Mouse (Mus musculus) thymus, postnatal 4 days (tissue): ENCODE data around the gene Mettl21e.
"Not testable (repeated sequence)": the region's sequence is repeated elsewhere in the genome, so short reads cannot be mapped to it uniquely, and the experiment has no call there.

ENCODE experiments used
- DNase-seq: peaks from one replicate; pipeline ENCODE4 v3.0.0; 2021

Gene Mettl21e

DNA sequence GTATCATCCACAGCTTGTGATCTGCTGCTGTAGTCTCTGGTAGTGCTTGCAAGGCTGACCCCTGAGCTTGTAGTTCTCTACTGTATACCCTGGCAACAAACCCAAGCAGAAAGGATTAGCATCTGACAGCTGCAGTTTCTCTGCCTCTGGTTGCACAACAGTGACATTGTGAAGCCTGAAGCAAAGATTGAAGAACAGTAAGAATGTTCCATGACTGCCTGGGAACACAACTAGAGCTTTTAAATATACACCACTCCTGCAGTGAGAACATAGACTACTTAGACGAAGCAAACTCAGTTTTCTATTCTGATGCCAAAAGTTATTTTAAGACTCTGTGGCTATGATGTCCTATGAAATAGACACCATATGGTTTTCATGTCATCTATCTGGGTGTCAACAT lies at the start of gene Mettl21e:
TSS of gene Mettl21e (minus strand) at position 86 of the 400 bp plus-strand sequence.
- no peak for DNase-seq

DNA sequence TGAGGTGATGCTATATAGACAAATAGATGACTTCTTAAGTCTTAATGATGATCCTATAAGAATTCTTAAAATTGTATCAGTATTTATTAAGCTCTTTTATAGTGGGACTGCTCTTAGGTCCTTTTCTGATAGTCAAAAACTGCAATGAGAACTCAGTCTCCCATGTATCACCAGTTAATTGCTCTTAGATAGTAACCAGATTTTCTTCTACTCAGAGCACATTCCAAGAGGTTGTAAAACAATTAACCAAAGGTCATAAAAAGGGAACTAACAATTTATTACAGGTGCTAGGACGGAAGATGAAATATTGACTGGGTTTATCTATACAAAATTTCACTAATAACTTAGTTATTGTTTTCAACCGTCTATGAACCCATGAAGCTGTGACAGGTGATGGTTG lies 21.7 kb upstream of the Mettl21e start:
- not testable (repeated sequence) for DNase-seq

- no peak for DNase-seq
These were observed 21.2 kb upstream of the Mettl21e start for GRCm38 (mm10) chr1:44239969-44240368.

- no peak for DNase-seq
These were observed 18.5 kb upstream of the Mettl21e start for GRCm38 (mm10) chr1:44237305-44237704.

DNA sequence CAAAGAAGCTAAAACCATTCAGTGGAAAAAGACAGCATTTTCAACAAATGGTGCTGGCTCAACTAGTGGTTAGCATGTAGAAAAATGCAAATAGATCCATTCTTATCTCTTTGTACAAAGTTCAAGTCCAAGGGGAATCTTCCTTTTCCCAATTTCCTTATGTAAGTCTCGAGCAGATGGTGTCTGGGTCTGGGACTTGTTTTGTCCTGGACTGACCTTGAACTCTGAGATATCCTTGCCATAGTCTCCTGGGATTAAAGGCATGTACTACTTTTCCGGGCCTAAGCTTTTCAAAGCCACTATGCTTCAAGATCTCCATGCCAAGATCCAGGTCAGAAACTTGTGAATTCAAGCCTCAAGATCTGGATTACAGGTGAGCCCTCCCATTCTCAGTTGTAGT lies 16.6 kb upstream of the Mettl21e start:
- no peak for DNase-seq

DNA sequence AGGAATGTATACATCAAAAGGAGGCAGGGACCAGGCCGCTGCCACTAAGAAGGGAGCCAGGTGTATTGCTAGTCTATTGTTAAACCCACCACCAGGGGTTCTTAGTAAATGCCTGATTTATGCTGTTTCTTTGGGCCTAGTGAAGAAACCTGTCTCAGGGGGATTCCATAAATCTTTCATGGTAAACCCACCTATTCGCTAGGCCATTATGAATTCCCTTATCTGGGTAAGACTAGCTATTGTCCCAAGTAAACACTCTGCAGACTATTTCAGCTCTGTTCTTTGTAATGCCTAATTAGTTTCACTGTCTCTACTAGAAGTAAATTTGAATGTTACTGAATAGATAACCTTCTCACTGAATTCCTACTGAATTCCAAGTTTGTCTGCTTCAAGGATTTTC lies 15.8 kb upstream of the Mettl21e start:
- DNase-seq = not testable (repeated sequence)

GRCm38 (mm10) chr1:44229044-44229443 lies 10.3 kb upstream of the Mettl21e start:
- DNase-seq = no peak

DNA sequence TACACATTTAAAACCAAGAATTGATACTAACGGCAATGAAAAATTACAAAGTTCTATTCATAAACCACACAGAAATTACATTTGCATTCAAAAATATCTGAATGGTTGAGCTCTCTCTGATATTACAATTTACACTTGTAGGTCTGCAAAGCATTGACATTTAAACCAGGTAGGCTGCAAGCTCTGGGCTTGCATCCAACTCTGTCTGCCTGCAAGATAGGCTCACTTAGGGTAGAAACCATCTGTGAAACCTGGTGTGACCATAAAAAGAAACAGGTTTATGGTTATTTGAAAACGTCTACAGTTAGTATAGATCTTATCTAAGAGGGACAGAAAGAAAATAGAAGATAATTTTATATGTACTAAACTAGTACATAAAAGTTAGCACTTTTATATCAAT lies 1.6 kb downstream of the Mettl21e start:
- no peak for DNase-seq

DNA sequence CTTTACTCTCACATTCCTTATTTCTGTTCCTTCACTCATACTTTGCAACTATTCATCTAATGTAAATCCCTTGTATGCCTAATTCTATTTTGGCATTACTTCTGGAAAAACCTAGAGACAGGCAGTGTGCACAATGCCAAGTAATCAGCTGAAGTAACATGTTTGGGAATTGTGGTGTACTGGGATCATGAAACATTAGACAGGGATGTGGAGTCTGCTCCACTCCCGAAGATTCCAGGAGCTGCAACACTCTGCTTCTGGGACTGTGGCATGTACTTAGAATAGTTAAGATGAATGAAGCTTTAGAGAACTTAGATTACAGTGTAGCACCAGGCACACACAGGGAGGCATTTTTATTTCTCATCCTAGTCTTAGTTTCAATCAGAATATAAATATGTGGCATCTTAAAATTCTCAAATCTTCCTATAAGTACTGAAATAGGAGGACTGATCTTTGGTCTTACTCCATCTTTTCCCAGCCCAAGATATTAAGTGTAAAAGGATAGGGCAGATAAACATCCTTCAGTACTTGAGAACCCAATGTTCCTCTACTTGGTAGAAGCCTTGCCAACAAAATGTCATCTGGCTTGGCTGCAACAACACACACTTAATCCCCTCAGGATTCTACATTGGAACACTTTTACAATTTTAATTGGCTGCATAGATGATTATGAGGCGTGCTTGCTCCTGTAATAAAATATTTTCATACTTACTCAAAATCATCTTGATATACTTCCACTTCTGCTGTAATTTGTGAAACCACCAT lies 2.2 kb downstream of the Mettl21e start:
- no peak for DNase-seq

GRCm38 (mm10) chr1:44214443-44214842 lies 4.3 kb downstream of the Mettl21e start:
- no peak for DNase-seq

DNA sequence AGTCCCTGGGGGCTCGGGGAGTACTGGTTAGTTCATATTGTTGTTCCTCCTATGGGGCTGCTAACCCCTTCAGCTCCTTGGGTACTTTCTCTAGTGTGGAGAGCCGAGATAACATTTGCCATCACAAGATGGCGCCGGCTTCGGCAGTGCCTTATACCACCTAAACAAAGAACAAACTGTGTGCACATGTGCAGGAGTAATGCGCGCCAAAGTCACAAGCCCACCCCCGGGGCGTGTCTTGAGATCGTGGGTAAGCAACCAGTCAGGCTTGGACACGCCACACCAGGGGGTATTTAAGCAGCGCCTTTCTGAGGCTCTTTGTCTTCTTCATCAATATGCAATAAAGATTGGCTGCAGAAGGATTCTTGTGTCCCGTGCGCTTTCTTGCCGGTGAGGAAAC lies 15.9 kb downstream of the Mettl21e start:
- DNase-seq = no peak

- no peak for DNase-seq
These were observed 20.2 kb downstream of the Mettl21e start for GRCm38 (mm10) chr1:44198273-44199171.

- no peak for DNase-seq
These were observed 32.4 kb downstream of the Mettl21e start for GRCm38 (mm10) chr1:44186396-44186795.

DNA sequence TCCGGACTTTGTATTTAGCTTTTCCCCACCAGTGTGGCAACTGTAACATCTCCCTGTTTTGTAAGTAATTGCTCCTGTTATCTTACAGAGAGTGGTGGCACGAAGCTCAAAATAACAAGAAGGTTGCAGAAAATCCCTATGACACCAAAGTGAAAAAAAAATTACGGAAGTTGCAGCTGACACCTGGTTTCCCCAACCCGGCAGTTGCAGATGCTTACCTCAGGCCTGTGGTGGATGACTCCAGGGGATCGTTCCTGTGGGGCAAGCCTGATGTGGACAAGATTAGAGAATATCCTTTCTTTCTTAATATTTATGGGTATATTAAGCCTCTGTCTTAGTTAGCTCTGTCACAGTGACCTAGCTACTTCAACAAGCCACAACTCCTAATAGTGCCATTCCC lies 40.7 kb downstream of the Mettl21e start:
- DNase-seq = no peak

DNA sequence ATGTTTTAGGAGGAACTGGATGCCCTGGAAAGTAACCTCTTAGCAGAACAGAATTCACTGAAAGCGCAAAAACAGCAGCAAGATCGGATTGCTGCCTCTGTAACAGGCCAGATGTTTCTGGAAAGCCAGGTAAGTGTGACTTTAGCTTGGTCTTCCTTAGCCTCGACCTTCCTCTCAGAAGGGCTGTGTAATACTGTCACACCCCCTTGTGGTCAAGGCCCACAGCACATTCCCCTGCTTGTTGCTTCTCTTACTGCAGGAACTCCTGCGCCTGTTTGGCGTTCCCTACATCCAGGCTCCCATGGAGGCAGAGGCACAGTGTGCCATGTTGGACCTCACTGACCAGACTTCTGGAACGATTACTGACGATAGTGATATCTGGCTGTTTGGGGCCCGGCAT lies 44.9 kb downstream of the Mettl21e start:
- peak; percentile 29 for DNase-seq

DNA sequence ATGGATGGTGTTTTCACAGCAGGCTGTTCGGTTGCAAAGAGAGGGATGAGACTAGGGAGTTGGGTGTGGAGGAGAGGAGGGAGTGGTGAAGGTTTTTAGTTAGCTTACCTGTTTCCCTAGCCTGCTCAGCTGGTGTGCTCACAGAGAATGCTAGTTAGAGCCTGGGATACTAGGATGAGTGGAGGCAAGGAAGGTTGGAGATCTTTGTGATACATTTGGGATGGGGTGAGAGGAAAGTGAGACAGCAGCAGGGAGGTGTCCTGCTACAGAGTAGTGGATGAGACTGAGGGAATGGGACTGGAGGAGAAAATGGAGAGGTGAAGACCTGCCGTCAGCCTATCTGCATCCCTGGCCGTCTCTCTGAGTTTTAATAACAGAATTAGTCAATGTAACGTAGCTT lies 46.1 kb downstream of the Mettl21e start:
- no peak for DNase-seq

- DNase-seq = peak; percentile 25
These were observed 50.8 kb downstream of the Mettl21e start for GRCm38 (mm10) chr1:44167859-44168383.

DNA sequence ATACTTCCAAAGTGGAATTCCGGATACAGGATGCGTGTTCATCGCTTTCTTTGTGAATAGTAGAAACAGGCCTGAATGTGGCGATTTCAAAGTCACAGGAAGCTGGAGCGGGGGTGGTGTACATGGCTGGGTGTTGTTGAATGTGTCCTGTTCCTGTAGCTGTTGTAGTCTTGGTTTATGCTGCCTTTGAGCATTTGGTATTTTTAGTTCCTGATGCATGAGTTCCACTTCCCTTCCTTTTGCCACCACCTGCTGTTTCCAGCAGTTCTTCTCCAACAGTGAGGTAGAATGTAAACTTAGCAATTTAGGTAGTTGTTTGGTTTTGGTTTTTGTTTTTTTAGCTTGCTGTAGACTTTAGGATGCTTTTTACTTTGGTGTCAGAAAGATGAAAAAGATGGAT lies 56.4 kb downstream of the Mettl21e start:
- no peak for DNase-seq

DNA sequence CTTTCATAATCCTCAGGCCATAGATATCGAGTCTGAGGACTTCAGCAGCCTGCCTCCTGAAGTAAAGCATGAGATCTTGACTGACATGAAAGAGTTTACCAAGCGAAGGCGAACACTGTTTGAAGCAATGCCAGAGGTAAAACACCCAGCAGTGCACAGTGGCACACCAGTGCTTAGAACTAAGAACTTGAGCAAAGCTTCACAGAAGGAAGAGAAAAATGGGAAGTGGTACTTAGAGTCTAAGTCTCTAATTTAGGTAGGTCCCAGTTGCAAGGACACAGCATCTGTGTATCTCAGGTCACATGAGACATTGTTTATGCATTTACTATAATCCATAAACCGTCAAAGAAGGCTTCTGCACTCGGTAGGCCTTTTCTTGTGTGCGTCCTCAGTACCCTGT lies 56.9 kb downstream of the Mettl21e start:
- DNase-seq = no peak

- DNase-seq = no peak
These were observed 60.4 kb downstream of the Mettl21e start for GRCm38 (mm10) chr1:44158317-44158716.

- DNase-seq = peak; percentile 22
These were observed 63.5 kb downstream of the Mettl21e start for GRCm38 (mm10) chr1:44155287-44155686.
